Mouse (Mus musculus): ENCODE data around the gene Vmn2r38.
"Not testable (repeated sequence)": the region's sequence is repeated elsewhere in the genome, so short reads cannot be mapped to it uniquely, and the experiment has no call there.

The Vmn2r38 gene

DNA sequence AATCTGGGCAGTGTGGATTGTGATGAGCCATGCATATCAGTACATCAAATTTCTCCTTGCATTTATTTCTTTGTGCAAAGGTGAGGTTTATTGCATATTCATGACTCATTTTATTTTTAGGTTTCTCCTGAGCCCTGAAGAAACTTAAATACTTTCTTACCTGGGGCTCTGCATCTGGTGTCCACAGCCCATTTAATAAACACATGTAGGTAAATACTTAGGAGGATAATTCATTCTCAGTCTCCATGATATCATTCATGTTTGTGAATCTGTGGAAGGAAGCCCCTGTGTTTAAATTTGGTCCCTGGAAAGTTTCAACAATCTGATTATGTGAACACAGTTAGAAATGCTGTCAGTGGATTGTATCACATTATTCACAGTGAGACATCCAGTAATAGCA lies at the start of gene Vmn2r38:
Gene Vmn2r38, minus strand, starts transcription at position 101 of the 400 bp plus-strand sequence.
- not testable (repeated sequence) for DNase-seq (ENCODE audit: inconsistent age in 2 of 2, low spot score in 1 of 2)

DNA sequence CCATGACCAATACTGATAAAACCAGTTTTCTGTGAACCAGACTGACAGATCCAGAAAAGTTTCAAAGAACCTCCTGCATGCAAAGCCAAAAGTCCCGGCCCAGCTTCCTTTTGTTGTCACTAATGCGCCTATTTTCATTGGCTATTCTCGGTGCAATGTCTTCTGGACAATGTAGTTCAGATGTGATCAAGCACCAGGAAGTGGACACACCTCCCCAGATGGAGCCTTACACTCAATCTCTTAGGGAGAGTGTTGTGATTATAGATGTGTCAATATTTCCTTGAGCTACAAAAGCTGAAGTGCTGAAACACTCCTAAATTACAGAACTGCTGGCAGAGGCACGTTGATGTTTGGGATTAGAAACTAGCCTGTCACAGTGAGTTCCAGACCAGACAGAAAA lies 32.3 kb downstream of the Vmn2r38 start:
- not testable (repeated sequence) for DNase-seq (ENCODE audit: inconsistent age in 2 of 2, low spot score in 1 of 2)

GRCm38 (mm10) chr7:9030698-9031097 lies 67.0 kb downstream of the Vmn2r38 start, which contains the start of gene Vmn2r39:
TSS of gene Vmn2r39 (minus strand) at chr7:9030798.
- not testable (repeated sequence) for DNase-seq (ENCODE audit: inconsistent age in 2 of 2, low spot score in 1 of 2)

Measured in adrenal gland, adult (tissue).